Comparison of ENCODE assay signal across 14 mouse cellular contexts in genomic region chr19:27919040-27919439, GRCm38 (mm10).
A peak's percentile ranks its signal among the peaks of the same experiment; 100 is the strongest.
DNase-seq lines count a peak whose midpoint lies in the region; TF ChIP-seq lines count a peak whose summit lies in the region.
"Had no signal": no experiment of that assay in that cellular context is flagged by ENCODE, and none has a peak within 500 bp of the region (broad histone marks: within the 10 kb centered on the region; RNA-seq: fewer than 3 reads in every experiment).

No protein-coding gene starts in this region.

- intact Hi-C loops in gastrocnemius, adult 2 months (cut with DNase I), result no loop called here
- intact Hi-C loops in left cerebral cortex, adult 2 months (cut with DNase I), result loop anchor here (10.0 kb wide), 1 partner anchor 86 kb away; no protein-coding TSS in a partner anchor

- no peaks in the 10 kb centered on the region for H3K36me3 ChIP-seq in E14TG2a.4 (ENCODE audit: insufficient read depth, low read length)
- H3K36me3 ChIP-seq: limb, embryonic 12.5 days; neural tube, embryonic 12.5 days; stomach, embryonic 15.5 days had no signal

- no peak overlapping the region for H3K27ac ChIP-seq in gastrocnemius, adult 2 months
- H3K27ac ChIP-seq in left cerebral cortex, adult 2 months, result no peak overlapping the region
- H3K27ac ChIP-seq: limb, embryonic 12.5 days; neural tube, embryonic 12.5 days; stomach, embryonic 15.5 days had no signal

- no peaks in the 10 kb centered on the region for H3K9me3 ChIP-seq in E14TG2a.4 (ENCODE audit: low read length)
- H3K9me3 ChIP-seq: limb, embryonic 12.5 days; neural tube, embryonic 12.5 days; stomach, embryonic 15.5 days had no signal

- peak; percentile 32; the same call in 1 of the 2 replicates for TF ChIP-seq CTCF in gastrocnemius, adult 2 months (IDR thresholded peaks at IDR 0.05)
- peak; percentile 56 for TF ChIP-seq CTCF in left cerebral cortex, adult 2 months (IDR thresholded peaks at IDR 0.05)
- peak; percentile 31 for TF ChIP-seq CTCF in E14TG2a.4 (conservative IDR thresholded peaks at IDR 0.05; ENCODE audit: low read length)

- DNase-seq in gastrocnemius, adult 2 months, result no peak
- no peak for DNase-seq in gastrocnemius, postnatal 4 days (ENCODE audit: low spot score in 2 of 2)
- DNase-seq in left cerebral cortex, adult 2 months (ENCODE audit: extremely low spot score in 1 of 2, low spot score in 2 of 2), result no peak
- DNase-seq in left cerebral cortex, adult 18-20 months (ENCODE audit: low spot score in 2 of 2), result no peak
- DNase-seq in ZHBTc4 (ENCODE audit: low read depth, low spot score), result peak; percentile 25
- DNase-seq in heart, adult 11 months, result no peak
- no peak for DNase-seq in heart, adult 18-20 months
- DNase-seq: cerebellum, adult 9-11 months; right cerebral cortex, postnatal 25 days had no signal

- H3K27me3 ChIP-seq in E14TG2a.4 (ENCODE audit: insufficient read depth, low read length), result no peaks in the 10 kb centered on the region
- H3K27me3 ChIP-seq: limb, embryonic 12.5 days; neural tube, embryonic 12.5 days; stomach, embryonic 15.5 days had no signal

- 0 out of 2 replicates have a peak, but pooled peaks cover 2% of the 10 kb centered on the region for H3K4me1 ChIP-seq in E14TG2a.4 (replicated peaks; ENCODE audit: low read depth, low read length)
- H3K4me1 ChIP-seq: neural tube, embryonic 12.5 days; stomach, embryonic 15.5 days had no signal

- H3K4me3 ChIP-seq in gastrocnemius, adult 2 months, result no peak overlapping the region
- H3K4me3 ChIP-seq in left cerebral cortex, adult 2 months, result no peak overlapping the region
- no peak overlapping the region for H3K4me3 ChIP-seq in E14TG2a.4 (replicated peaks; ENCODE audit: low read length)
- H3K4me3 ChIP-seq: erythroblast, embryonic 14.5 days; limb, embryonic 12.5 days; neural tube, embryonic 12.5 days; stomach, embryonic 15.5 days had no signal
